Mouse (Mus musculus) heart, adult 2 months (tissue): ENCODE data around the gene Smad1.

Experiments used
- CTCF ChIP-seq: fragments of 200-600 bp; IDR thresholded peaks from 2 replicates; pipeline ENCODE4 v1.8.1; 2022; ENCODE audit warnings: antibody characterized with exemption, mild to moderate bottlenecking, moderate library complexity
- POLR2A ChIP-seq: fragments of 200-500 bp; IDR thresholded peaks from 2 replicates; pipeline ENCODE4 v1.6.1; 2011; ENCODE audit warnings: mild to moderate bottlenecking, low read depth, low read length, control low read depth; ENCODE audit not compliant: insufficient read depth

GRCm38 (mm10) chr8:79360774-79361527, 38.4 kb downstream of the Smad1 start:
- TF ChIP-seq CTCF = peak; percentile 21
- TF ChIP-seq POLR2A = no peak
